Mouse (Mus musculus) NIH3T3 (cell line): ENCODE data around the gene 4933415F23Rik.

Source experiments
- DNase-seq: peaks from one replicate; pipeline ENCODE4 v3.0.0-alpha.2; 2012; ENCODE audit warnings: low read depth

Gene 4933415F23Rik

GRCm38 (mm10) chr1:23102021-23102420 lies at the start of gene 4933415F23Rik:
4933415F23Rik (minus strand) TSS chr1:23102253.
- no peak for DNase-seq

GRCm38 (mm10) chr1:23151722-23152121 lies 49.7 kb upstream of the 4933415F23Rik start:
- no peak for DNase-seq

- no peak for DNase-seq
Measured at GRCm38 (mm10) chr1:23146198-23146873, 44.3 kb upstream of the 4933415F23Rik start.

- DNase-seq, result no peak
Measured at GRCm38 (mm10) chr1:23141121-23141811, 39.2 kb upstream of the 4933415F23Rik start.

- DNase-seq, result peak; percentile 64
Measured at GRCm38 (mm10) chr1:23140530-23140929, 38.5 kb upstream of the 4933415F23Rik start.

GRCm38 (mm10) chr1:23120901-23121300 lies 18.8 kb upstream of the 4933415F23Rik start:
- no peak for DNase-seq

- DNase-seq, result no peak
Measured at GRCm38 (mm10) chr1:23119406-23119805, 17.4 kb upstream of the 4933415F23Rik start.

- peak; percentile 30 for DNase-seq
Measured at GRCm38 (mm10) chr1:23117423-23117822, 15.4 kb upstream of the 4933415F23Rik start.

GRCm38 (mm10) chr1:23109191-23109590 lies 7.1 kb upstream of the 4933415F23Rik start:
- DNase-seq, result no peak

- DNase-seq, result no peak
Measured at GRCm38 (mm10) chr1:23102881-23103280, 828 bp upstream of the 4933415F23Rik start.

GRCm38 (mm10) chr1:23099791-23100190 lies 2.3 kb downstream of the 4933415F23Rik start:
- no peak for DNase-seq

GRCm38 (mm10) chr1:23098451-23098850 lies 3.6 kb downstream of the 4933415F23Rik start:
- DNase-seq, result no peak

- DNase-seq, result no peak
Measured at GRCm38 (mm10) chr1:23097996-23098395, 4.1 kb downstream of the 4933415F23Rik start.

GRCm38 (mm10) chr1:23067715-23068114 lies 34.3 kb downstream of the 4933415F23Rik start:
- DNase-seq, result no peak

GRCm38 (mm10) chr1:23064717-23065475 lies 37.2 kb downstream of the 4933415F23Rik start:
- no peak for DNase-seq

GRCm38 (mm10) chr1:23063946-23064345 lies 38.1 kb downstream of the 4933415F23Rik start:
- DNase-seq, result no peak

GRCm38 (mm10) chr1:23061614-23062373 lies 40.3 kb downstream of the 4933415F23Rik start:
- DNase-seq, result peak; percentile 72

- no peak for DNase-seq
Measured at GRCm38 (mm10) chr1:23060056-23060455, 42.0 kb downstream of the 4933415F23Rik start.
